Mouse (Mus musculus): ENCODE results near the gene Hipk3.

DNA sequence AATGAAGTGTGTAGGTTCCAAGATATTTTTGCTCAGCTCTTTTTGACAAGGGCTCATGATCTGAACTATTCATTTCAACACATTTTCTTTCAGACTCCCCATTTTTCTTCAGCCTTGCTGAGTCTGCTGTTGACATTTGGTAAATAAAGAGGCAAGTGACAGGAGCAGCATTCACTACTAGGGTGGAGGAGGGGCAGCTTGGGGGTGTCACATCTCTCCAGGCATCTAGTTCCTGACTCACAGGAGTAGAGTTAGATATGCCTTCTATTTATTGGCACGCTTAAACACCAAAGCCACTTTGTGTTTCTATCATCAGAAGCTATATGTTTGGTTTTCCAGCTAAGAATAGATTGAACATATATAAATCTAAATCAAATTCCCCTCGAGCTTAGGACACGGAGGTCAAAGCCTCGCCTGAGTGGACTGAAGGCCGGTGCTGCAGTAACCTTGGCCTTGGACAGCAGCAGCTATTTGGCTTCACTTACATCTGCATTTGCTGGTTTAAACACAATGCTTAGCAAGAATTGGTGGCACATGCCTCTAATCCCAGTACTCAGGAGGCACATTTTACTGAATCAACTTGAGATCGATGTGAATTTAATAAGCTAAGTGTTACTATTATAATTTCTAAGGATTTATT, 95.5 kb downstream of the Hipk3 start:
- TF ChIP-seq HCFC1 (IDR thresholded peaks at IDR 0.05; ENCODE audit: borderline replicate concordance, insufficient read depth, low read length) (no peak), ZC3H11A (IDR thresholded peaks at IDR 0.05; ENCODE audit: borderline replicate concordance, low read depth, low read length) (no peak), CHD2 (IDR thresholded peaks at IDR 0.05; ENCODE audit: low read depth, low read length) (no peak), ZNF384 (IDR thresholded peaks at IDR 0.05; ENCODE audit: low read depth, low read length) (no peak)

Data from ES-E14 (cell line).